Mouse (Mus musculus): ENCODE results near the gene Olfr102.

The Olfr102 gene

DNA sequence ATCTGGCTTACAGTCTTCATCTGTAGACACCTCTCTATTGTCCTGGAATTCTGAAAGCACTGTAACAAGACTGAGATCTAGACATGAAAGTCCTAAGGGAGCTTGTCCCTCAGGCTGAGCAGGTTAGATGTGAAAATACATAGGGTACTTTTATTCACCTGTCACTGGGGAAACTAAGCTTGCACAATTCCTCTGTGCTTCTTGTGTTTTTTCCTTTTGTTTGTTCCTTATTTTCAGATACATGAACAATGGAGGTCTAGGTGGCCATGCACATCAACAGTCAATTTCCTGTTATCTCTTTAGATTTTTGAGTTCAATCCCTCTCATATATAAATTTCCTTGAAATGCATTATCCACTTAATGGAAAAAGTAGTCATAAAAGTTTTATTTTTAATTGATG, at the start of gene Olfr102:
Olfr102 (minus strand) TSS at position 101 of the 400 bp plus-strand sequence.
- DNase-seq = no peak

DNA sequence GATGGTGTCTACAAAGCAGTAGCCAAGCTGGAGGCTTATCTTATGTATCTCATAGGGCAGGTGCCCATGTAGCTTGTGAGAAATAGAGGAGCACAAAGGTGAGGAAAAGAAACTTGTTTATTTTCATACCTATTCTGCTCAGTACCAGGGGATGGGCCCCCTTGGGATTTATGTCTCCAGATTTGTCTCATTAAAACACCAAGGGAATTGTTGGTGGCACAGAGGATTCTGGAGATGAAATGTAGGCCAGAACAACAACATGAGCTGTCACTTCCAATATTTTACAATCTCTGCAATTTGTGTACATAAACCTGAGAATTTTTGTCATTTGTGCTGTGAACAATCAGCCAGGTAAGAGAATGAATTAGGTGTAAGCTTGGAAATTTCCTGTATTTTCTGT, 42.4 kb upstream of the Olfr102 start, which contains the start of gene Olfr104-ps:
Olfr104-ps (plus strand) TSS at position 301 of the 400 bp plus-strand sequence.
- no peak for DNase-seq

DNA sequence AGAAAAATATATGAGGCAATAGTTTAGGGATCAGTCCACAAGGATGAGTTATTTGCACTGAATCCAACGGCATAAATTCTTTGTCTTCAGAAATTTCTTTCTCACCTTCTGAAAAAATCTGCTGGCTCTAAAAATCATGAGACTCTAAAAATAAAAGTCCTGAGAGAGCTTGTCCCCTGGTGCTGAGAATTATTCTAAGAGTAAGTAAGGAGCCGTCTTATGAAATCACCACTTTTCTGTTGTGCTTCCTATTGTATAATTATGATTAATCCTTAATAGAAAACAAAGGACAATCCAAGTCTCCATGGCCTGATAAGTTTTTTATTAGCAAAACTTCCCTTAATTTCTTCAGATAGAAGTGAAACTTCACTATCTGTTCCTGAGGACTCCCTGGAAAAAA, 22.7 kb upstream of the Olfr102 start, which contains the start of gene Olfr103:
Olfr103 (minus strand) TSS at position 101 of the 400 bp plus-strand sequence.
- DNase-seq = no peak

DNA sequence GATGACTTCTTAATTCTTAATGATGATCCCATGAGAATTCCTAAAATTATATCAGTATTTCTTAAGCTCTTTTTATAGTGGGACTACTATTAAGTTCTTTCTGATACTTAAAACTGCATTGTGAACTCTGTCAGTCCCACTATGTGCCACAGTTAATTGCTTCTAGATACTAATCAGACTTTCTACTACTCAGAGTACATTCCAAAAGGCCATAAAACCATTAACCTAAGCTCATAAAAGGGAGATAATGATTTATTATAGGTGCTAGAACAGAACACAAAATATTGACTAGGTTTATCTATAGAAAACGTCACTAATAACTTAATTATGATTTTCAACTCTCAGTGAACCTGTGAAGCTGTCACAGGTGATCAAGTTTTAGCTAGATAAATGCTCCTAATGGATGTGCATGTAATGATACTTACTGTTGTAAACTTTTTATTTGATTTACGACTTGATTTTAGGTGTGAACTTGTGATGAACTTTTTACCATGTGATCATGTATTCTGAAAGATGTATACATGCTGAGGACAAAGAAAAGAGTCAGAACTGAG, 6.6 kb downstream of the Olfr102 start:
- DNase-seq = no peak

DNA sequence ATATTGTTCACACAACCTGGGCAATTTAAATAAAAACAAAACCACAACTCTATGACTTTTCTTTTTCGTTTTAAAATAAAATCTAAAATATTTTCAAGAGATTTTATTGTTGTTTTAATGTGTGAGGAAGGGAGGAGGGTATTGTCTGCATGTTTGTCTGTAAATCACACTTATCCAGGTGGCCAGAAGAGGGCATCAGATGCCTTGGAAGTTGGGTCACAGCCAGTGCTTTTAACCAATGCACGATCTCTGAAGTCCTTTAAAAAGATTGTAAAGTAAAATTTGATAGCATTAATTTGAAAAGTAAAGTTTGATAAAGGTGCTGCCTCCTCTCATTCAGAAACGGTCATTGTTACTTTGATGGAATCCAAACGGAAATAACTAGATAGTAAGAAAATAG, 8.4 kb downstream of the Olfr102 start:
- no peak for DNase-seq

DNA sequence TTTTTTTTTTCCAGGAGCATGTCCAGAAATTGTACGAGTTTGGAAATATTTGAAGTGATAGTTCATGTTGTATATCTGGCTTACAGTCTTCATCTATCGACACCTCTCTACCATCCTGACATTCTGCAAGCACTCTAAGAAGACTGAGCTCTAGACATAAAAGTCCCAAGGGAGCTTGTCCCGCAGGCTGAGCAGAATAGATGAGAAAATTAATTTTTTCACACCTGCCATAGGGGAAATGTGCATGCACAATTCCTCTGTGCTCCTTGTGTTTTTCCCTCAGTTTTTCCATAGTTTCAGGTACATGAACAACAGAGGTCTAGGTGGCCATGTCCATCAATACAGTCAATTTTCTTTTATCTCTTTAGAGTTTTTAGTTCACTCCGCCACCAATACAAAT, 12.6 kb downstream of the Olfr102 start, which contains the start of gene Olfr101:
Olfr101 (minus strand) TSS at position 101 of the 400 bp plus-strand sequence.
- DNase-seq = no peak

DNA sequence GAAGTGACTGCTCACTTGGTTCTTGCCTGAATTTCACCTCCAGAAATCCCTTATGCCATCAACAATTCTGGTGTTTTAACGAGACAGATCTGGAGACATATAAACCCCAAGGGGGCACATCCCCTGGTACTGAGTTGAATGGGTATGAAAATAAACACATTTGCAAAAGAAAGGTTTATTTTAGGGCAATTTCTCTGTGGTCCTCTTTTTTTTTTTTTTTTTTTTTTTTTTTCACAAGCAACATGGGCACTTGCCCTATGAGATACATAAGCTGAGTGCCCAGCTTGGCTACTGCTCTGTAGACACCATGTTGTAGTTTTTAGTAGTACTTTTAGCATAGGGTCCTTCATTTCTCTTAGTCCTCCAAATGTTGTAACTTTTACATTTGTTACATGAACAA, 33.5 kb downstream of the Olfr102 start, which contains the start of gene Olfr99:
Olfr99 (minus strand) TSS at position 101 of the 400 bp plus-strand sequence.
- no peak for DNase-seq

DNA sequence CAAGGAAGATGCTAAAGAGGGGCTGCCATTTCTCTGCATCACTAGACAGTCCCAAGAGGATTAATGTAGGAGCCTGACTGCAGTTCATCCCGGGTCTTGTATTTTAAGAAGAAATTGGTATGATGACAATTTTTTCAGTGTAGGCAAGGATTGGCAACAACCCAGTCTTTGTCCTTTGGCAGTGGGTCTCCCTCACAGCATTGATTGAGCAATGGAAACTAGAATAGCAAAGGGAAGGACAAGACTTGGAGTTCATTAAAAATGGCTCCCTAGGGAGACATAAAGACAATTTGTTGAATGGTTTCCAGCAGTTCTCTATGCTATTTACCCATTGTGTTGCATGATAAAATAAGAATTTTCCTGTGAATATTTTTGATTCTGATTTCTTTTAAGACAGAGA, 36.5 kb downstream of the Olfr102 start:
- DNase-seq = no peak

DNA sequence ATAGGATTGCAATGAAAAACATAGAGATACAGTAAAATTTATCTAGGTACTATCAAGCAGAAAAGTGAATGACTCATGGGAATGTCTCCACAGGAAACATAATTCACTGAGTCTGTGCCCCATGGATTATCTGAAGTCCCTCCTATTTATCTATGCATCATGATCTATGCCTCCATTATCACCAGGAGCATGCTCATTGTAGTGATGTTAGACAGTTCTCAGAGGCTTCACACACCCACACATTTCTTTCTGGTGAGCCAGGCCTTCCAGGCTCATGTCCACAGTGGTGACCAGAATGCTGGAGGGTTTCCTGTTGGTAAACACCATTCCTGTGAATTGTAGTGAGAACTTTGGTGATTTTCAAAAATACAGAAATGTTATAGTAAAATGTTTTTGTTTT, 40.3 kb downstream of the Olfr102 start:
- DNase-seq = no peak

DNA sequence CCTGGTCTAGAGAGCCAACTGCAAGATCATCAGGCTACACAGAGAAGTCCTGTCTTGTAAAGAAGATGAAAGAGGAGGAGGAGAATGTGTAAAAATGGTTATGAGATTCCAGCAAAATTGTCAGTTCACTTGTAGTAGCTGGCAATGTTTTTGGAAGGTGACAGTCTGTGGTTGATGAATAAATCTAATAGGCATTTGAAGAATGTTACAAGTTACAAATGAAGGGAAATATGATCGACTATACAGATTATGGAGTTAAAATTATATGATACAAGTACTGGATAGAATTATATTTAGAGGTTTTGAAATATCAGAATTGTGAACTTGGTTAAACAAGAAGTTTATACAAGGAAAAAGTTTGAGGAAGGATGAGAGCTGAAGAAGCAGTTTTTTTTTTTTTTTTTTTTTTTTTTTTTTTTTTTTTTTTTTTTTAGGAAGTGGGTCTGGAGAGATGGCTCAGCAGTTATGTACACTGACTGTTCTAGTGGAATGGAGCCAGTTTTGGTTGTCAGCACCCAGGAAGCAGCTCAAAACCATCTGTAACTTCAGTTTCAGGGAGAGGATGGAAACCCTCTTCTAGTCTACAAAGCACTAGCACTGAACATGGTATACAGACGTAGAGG, 41.1 kb downstream of the Olfr102 start:
- DNase-seq = no peak

DNA sequence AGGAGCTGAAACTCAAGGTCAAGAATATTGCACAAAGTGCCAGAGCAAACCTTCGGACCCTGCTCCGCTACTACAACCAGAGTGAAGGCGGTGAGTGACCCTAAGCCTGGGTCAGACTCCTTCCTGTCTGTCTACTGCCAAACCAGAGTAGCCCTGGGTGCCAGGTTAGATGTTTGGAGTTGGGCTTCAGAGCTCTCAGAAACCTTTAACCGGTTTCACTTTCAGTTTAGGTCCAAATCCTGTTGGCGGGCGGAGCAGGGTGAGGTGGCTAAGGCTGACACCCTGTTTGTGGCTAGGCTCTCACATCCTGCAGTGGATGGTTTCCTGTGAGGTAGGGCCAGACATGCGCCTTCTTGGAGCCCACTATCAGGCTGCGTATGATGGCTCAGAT, 46.2 kb downstream of the Olfr102 start:
- DNase-seq = no peak

DNA sequence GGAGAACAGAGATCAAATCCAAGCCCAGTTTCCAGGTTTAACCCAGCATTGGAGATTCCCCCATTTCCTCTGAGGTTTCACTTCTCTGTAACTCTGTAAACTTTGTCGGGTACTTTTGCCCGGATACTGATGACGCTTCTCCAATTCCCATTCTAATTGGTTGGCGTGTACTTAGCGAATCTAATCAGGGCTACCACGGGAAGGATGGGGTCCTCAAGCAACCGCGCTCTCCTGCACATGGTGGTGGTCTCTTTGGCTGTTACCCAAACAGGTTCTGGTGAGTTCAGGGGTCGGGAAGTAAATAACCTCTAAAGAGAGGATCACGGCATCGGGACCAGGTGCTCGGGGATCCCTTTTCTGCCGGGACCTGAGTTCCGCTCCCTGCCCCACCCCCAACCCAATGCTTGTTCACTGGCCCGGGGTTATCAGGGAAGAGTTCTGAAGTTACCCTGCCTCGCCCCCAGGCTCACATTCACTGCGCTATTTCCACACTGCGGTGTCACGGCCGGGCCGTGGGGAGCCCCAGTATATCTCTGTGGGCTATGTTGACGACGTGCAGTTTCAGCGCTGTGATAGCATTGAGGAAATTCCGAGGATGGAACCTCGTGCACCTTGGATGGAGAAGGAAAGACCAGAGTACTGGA, 46.7 kb downstream of the Olfr102 start, which contains the start of gene H2-M3:
H2-M3 (plus strand) TSS at position 163 of the 644 bp plus-strand sequence.
- peak; percentile 86 for DNase-seq

DNA sequence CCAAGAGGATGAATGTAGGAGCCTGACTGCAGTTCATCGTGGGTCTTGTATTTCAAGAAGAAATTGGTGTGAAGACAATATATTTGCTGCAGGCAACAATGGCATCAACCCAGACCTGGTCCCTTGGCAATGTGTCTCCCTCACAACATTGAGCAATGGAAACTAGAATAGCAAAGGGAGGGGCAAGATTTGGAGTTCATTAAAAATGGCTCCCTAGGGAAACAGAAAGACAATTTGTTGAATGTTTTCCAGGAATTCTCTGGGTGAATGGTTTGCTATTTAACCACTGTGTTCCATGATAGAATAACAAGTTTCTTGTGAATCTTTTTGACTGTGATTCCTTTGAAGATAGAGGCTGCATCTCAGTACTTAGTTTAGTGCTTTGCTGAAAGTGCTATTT, 53.2 kb downstream of the Olfr102 start, which contains the start of gene Olfr98:
Olfr98 (minus strand) TSS at position 124 of the 400 bp plus-strand sequence.
- no peak for DNase-seq
